Mouse (Mus musculus): ENCODE results near the gene Tbc1d2b.
A peak's percentile ranks its signal among the peaks of the same experiment; 100 is the strongest.

The Tbc1d2b gene

DNA sequence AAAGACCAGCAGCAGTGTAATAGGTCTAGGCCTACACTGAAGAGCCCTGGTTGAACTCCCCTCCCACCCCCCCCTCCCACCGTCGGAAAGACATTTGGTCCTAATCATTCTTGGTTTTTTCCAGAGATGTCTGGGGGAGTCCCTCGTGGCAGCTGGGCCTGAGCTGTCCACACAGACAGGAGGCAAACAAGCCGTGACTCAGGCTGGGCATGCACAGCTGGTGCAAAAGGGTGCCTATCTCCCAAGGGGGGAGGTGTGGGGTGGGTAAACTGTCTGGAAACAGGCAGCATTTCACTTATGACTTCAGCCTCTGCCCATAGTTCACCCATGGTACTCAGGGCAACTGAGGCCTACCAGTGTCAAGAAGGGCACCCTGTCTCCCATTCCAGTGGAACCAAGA is 69.1 kb downstream of the Tbc1d2b start:
- no peak for DNase-seq

DNA sequence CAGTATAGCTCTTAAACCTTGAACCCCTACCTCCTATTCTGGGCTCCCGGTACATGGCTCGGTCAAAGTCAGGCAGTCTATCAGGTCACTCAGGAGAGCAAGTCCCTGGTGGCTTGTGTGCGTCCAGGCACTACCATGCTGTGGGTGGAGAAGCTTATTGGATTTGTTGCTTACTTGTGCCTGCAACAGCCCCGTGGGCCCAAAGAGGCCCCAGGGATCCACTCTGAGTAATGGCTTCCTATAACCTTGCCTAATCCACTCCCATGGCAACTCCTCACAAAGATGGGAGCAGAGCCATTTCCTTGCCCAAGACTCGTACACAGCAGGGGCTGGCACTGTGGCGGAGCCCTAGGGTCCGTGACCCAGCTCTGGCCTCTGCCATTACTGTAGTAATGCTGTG is 69.5 kb downstream of the Tbc1d2b start:
- DNase-seq: no peak

DNA sequence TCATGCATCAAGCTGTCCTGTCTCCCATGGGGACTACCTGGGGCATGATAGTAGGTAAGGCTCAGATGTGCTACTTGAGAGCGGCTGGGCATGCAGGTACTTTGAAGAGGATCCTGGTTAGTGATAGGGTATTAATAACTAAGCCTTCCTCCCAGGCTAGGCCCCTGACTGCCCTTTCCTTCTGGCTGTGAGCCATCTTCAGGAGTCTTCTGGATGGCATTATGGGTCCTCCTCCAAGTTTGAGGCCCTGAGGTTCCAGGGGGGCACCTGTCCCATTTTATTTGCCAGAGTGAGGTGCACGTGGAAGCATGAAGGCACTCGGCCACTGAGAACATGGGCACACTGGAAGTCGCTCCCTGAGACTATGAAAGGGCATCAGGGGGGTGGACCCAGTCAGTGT is 70.1 kb downstream of the Tbc1d2b start:
- no peak for DNase-seq

DNA sequence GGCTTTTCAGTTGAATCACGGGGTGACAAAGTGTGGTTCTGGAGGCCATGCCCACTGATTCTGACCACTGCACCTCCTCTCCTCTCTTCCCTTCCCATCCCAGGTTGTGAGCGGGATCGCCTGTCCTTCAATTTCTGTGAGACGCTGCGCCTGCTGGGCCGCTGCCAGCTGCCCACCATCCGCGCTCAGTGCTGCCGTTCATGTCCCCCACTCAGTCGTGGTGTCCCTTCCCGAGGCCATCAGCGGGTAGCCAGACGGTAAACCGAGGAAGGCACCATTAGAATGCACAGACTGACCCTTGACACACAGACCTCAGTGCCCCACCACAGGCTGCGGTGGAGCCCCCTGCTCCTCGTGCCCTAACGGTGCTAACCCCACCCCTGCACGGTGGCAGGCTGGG is 71.0 kb downstream of the Tbc1d2b start:
- DNase-seq: no peak

DNA sequence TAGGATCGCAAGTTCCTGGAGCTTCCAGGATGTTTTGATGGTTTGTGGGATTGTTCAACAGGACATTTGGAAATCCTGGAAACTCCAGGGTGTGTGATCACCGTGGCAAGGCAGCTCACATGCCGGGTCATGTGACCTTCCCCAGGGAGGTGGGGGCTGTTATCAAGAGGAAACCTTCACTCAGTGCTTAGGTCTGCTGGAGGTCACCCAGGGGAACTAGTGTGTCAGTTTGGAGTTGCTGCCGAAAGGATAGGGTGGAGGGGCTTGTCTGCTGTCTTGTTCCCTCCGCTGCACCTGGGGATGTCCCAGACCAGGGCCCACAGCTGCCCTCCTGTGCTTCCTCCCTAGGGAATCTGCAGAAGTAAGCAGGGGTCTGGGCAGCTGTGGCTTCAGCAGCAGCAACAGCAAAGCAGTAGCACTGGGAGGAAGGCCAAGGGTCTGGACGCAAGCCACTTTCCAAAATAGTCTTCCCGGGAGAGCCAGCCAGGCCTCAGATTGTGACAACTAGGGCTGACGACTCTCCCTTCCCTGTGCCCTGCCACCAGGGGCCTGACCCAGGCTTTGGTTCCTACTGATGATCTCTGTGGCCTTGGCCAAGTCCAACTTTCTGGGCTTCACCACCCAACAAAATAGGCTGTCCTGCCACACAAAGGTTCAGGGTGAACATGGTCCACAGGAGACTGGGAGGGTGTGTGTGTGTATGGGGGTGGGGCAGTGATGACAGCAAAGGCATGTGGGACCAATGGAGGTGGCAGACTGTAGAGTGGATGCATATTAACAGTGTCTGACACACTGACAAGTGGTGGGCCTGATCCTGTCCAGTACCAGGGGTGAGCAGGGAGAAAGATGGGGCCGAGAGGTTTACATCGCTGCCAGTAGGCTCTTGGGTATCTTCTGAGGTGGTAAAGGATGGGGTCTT is 71.8 kb downstream of the Tbc1d2b start:
- DNase-seq: peak in 1 of 2 experiments; percentile 34

DNA sequence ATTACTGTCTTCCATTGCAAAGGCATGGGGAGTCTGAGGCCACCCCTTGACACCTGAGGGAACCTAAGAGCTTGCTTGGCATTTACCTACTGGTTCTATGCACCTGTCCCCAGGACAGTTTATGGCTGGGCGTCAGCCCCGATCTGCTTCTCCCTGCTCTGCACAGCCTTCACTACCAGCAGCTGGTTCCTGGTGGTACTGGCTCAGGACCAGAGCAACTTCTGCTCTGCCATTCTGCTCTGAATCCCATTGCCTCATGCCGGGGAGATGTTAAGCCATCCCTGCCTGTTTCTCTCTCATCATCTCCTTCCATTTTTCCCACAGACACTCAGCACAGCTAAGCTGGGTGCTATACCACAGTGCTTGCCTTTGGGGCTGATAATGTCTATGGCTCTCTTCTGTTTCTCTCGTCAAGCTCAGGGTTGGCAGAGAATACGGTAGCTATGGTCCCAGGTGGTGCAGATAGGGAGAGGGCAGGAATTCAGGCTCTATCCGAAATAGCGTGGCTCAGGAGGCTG is 72.7 kb downstream of the Tbc1d2b start:
- no peak for DNase-seq

DNA sequence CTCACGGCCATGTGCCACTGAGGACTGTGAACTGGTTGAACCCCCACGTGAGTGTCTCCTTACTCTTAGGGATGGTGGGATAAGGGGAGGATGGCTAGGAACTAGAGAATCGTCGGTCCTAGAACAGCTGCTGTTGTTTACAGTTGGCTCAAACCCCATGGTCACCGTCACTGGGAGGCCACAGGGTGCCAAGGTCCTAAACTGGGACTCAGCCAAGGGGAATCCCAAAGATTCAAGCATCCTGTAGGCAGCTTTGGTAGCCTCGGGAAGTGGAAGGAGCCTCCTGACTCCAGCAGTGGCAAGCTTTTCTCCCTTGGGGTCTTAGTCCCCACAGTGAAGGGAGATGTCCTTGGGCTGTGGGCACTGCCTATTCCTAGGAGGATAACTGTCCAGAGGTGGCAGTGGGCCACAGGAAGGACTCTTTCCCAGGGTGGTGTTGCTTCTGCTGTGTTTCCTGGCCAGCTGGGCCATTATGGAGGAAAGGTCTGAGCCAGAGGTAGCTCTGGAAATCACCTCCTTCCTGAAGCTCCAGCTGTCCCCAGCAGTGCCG is 73.4 kb downstream of the Tbc1d2b start:
- no peak for DNase-seq

DNA sequence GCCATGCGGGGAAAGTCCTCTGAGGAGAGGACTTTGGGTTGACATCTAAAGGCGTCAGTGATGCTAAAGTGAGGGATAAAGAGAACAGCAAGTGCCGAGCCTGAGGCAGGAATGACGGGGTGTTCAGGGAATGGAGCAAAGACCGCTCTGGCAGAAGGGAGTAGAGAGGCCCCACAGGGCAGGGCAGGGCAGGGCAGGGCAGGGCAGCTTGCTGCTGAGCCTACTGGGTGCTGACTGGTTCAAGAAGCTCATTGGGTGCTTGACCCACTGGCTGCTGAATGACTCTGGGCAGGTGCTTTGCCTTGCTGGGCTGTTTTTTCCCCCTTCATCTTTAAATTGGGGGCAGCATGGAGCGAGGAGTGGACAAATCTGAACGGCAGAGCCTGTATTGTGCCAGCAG is 74.3 kb downstream of the Tbc1d2b start:
- no peak for DNase-seq

DNA sequence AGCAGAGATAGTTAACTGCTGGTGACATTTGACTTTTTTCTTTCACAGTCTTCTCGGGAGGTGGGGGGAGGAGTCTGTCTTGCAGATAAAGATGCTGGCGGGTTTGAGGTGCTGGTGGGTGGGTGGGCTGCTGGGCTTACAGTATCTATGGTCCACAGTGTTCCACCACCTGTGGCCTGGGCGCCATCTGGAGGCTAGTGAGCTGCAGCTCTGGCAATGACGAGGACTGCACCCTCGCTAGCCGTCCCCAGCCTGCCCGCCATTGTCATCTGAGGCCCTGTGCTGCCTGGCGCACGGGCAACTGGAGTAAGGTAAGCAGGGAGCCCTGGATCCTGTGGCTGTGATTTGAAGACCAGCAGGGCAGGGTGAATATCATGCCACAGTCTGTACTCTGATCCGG is 75.6 kb downstream of the Tbc1d2b start:
- no peak for DNase-seq

DNA sequence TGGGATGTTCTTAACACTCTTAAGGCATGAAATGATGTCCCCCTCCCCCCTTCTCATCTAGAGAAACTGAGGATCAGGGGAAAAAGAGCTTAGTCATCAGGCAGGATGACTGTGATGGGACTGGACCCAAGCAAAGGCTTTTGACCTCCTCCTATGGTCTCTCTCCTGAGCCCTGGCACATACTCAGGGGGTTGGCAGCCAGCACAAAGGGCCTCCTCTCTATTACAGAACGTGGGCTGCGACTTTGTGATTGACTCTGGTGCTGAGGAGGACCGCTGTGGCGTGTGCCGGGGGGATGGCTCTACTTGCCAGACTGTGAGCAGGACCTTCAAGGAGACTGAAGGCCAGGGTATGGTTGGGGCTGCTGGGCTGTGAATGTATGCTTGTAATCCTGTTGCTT is 81.2 kb downstream of the Tbc1d2b start:
- DNase-seq: no peak

DNA sequence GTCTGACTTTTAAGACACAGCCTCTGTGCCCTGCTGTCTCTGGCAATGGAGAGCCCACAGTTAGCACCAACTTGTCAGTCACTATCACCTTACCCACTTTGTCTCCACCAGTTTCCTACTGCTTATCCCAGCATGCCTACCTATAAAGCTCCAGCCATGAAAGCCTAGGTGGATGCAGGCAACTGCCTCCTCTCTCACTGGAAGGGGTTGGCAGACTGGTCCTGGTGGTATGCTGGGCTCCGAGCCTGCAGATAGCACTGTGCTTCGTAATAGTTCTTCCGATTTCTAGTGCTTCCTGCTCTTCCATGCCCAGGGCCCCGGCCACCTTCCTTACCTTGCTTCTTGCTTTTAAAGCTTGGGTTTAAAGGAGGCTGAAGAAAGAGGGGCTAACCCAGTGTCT is 81.7 kb downstream of the Tbc1d2b start:
- no peak for DNase-seq

DNA sequence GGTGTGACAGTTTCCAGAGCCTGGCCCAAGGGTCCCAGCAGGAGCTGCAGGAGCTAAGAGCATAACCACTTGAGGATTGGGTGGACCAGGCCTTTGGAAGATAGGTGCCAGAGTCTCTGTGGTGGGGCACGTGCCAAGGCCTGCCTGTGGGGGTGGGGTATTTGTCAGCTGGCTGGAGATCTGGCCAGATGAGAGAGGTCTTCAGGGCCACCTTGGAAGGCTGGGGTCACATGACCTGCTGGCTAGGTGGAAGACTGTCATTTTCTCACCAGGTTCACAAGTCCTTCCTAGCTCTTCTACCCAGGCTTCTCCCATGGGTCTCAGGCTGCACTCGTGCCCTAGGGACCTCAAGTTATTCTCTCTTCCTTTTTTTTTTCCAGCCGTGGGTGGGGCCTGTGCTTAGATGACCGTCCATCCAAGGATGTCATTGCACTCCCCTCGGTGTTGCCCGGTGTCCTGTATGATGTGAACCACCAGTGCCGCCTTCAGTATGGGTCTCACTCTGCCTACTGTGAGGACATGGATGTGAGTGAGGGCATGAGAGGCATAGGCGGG is 85.2 kb downstream of the Tbc1d2b start:
- DNase-seq: no peak

DNA sequence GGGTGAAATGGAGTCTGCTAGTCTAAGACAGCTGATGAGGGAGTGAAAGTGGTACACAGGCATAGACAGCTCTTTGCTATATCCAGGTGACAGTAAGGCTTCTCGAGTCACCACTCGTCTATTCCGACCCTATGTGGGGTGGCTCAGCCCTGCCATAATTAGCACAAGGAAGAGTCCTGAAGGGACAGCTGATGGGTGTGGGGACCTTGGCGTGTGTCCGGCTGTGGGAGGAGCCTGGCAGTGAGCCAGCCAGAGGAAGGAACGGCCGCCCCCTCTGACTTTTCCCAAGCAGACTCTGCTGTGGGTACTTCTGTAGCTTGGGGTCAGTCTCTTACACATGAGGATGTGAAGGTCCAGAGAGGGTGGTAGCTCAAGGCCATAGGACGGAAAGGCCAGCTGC is 86.5 kb downstream of the Tbc1d2b start:
- no peak for DNase-seq

DNA sequence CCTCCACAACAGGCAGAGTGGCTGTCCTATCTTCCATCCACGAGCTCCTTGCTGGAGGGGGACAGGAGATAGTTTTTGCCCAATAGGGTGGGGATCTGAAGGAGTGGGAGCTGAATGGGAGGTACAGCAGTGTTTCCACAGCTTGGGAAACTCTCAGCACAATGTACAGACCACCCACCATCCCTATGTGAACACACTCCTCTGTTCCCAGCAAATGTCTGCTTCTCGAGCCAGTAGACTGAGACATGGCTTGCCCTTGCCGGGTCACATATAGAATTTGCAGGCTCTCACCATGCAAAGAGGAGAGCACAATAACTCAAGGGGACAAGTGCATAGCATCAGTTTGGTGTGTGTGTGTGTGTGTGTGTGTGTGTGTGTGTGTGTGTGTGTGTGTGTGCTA is 87.1 kb downstream of the Tbc1d2b start:
- no peak for DNase-seq

DNA sequence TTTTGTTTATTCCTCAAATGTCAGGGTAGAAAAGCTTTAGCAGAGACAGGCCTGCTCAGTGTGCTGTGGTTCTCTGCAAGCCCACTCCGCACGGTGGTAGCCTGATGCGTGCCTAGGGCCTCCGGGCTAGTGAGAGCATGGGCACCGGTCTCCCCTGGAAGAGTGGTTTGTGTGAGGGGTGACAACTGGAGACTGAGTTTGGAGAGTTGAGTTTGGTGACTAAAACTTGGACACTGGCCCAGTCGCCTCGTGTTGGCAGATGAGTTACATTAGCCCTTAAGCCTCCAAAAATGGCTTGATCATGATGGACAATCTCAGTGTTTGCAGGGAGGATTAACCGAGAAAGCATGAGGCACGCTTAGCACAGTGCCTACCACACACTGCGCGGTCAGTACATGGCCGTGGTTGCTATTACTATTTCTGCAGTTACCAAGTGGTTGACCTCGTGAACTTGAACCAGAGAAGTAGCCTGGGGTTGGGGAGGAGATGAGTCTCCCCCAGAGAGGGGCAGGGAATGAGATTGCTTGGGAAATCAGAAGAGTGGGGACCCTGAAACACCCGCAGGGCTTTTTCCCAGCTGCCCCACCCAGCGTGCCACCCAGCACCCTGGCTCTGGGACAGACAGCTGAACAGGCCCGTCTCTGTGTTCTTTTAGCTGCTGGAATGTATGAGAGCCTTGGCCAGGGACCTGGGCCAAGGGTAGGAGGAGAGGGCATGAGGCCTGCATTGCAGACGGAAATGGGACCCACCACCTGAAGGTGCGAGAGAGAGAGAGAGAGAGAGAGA is 87.8 kb downstream of the Tbc1d2b start:
- no peak for DNase-seq

DNA sequence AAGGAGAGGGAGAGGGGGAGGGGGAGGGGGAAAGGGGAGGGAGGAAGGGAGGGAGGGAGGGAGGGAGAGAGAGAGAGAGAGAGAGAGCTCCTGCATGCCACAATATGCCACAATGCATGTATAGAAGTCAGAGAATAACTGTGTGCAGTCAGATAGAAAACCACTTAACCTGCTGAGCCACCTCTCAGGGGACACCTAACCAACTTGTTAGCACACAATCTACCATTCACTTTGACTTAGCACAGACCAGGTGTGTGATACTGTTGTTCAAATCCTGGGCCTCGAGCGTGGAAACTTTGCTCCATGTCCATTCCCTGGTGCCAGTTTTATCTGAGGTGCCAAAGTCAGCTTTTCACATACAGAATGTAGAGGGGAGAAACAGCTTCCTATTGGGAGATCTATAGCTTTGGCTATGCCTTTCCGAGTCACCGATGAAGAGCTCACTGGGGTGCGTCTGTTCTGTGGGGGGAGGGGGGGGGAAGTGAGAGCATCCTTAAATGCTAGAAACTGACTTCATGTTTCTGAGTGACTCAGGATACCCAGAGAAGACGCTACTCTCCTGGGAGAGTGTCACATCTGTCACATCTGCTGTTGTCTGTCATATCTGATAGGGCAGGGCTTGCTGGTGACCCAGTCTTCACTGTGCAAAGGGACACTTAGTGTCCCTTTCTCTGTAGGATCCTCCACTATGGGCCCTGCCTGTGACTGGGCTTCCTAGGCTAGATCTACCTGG is 88.8 kb downstream of the Tbc1d2b start:
- no peak for DNase-seq

DNA sequence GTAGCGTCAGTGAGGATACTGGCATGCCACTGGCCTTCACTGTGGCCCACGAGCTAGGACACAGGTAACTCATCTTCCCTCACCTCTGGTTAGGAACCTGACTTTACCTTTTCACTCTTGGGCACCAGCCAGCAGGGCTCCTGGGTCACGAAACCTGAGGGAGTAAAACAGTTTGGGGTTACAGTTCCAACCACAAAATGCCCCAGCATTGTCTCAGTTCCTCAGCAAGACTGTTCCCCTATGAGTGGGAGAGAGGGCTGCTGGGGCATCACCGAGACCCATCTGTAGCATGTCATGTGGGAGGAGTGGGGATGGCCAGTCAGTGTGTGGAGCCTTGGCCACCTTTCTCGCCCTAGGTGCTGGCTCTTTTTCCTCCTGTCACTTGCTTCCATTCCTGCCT is 91.2 kb downstream of the Tbc1d2b start:
- DNase-seq: no peak

DNA sequence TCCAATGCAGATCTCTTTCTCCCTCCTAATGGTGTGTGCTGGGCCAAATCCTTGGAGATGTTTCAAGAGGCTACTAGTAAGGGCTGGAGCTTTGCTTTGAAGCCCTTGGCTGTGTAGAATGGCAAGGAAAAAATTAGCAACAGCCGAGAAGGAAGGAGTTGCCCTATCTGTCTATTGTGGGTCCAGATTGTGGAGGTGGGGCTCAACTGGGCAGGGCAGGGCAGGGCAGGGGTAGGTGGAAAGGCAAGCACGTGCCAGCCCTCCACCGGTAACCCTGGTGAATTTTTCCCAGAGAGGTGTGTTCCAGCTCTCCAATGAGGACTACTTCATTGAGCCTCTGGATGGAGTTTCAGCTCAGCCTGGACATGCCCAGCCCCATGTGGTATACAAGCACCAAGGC is 97.3 kb downstream of the Tbc1d2b start:
- DNase-seq: no peak

DNA sequence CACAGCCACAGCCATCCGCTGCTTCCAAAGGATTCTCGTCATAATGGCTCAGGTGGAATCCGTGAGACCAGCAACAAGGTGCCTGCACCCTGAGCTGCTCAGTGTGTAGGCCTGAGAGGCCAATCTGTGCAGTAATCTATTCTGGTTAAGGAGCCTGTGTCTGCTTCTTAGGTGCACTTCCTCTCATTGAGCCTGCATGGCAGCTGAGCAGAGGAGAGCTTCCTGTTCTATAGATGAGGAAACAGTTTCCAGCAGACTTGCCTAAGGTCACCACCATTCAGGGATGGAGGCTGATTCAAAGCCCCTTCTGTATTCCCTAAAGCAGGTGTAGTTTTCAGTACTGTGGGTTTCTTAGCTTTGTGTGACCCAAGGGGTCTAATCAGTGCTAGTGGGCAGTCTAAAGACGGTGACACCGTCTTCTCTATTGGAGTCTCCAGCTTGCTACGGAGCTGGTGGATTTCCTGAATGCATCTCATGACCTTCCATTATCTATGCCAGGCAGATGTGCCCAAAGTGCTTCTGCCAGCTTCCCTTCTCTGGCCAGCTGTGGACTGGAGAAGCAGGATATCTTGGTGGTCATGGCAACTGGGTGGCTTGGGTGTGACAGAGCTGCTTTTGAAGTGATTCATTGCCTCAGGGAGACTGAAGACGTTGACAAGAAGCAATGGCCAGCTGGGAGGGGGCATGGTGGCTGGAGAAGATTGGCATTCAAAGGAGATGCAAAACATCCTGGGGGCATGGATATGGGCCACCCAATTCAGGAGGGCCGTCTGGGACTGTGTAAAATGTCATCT is 97.9 kb downstream of the Tbc1d2b start:
- DNase-seq: no peak

DNA sequence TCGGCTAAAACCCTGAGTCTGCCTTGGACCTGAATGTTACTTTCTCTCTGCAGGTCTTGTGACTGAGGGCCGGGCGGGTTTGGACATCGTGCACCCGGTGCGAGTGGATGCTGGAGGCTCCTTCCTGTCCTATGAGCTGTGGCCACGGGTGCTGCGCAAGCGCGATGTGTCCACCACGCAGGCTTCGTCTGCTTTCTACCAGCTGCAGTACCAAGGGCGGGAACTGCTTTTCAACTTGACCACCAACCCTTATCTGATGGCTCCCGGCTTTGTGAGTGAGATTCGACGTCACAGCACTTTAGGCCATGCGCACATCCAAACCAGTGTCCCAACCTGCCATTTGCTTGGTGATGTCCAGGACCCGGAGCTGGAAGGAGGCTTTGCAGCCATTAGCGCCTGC is 99.2 kb downstream of the Tbc1d2b start:
- no peak for DNase-seq

DNA sequence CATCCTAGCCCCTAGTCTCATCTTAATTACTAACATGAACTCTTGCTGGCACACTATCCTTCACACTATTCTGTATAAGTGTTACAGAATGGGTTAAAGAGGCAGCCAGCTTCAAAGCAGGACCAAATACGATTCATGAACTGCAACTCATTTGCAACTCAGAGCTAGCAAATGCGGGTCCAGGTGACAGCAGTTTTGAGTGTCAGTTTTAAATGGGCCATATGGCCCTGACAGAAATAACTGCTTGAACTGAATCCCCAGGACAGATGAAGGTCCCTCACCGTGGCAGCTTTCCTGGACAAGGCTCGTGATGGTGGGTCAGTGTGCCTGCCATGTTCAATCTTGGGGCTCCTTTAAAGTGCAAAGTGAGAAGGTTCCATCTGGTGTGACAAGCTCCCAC is 100.6 kb downstream of the Tbc1d2b start:
- DNase-seq: peak; percentile 44 to 55

DNA sequence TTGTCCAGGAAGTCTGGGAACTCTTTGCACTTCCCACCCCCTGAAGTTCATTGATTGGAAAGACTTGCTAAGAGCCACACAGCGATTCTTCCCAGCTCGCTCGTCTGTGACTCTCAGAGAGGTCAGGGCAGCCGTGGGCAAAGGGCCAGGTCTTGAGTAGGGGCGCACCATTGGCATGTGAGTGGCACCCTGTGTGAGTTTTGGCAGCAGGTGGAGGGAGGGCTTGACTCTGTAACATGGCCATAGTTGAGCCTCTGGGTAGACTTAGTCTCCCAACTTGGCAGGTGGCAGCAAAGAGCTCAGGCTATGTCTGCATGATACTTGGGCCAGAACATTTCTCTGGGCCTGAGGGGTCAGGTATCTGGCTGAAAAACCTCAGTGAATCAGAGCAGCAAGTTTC is 104.0 kb downstream of the Tbc1d2b start:
- DNase-seq: peak in 1 of 2 experiments; percentile 22

Data from cerebellum, adult 18-20 months (tissue).